Mouse (Mus musculus) gastrocnemius, postnatal 25 days (tissue): ENCODE data around the gene Prokr2. TPM values are rescaled to one million over a fixed set of nuclear protein-coding genes. Genes with fewer than 3 reads are reported as not detected.
"Not testable (repeated sequence)": the region's sequence is repeated elsewhere in the genome, so short reads cannot be mapped to it uniquely, and the experiment has no call there.

Source experiments
- DNase-seq: peaks from one replicate; pipeline ENCODE4 v3.0.0; 2022
- total RNA-seq, 2 experiments: library from RNA; stranded (reverse); gene quantifications; 1 replicate in 1 of 2; 2 replicates in 1 of 2; pipeline ENCODE4 v1.2.3; 2021

Gene Prokr2
- total RNA-seq, 2 experiments from 2014 or later, result not detected

GRCm38 (mm10) chr2:132340350-132340749 lies 44.9 kb downstream of the Prokr2 start:
- no peak for DNase-seq

DNA sequence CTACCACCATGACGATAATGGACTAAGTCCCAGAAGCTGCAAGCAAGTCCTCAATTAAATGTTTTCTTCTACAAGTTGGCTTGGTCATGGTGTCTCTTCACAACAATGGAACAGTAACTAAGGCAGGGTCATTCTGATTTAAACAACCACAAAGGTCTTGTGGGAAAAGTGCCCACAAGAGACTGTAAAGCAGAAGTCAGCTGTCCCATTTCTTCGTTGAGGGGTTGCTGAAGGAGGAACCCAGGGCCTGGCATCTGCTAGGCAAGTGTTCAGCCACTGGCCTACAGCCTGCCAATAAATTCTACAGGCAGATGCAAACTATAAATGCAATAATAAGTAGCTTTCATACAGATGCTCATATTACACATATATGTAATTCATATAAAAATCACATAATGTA lies 48.0 kb downstream of the Prokr2 start:
- no peak for DNase-seq

GRCm38 (mm10) chr2:132323541-132323940 lies 61.7 kb downstream of the Prokr2 start:
- no peak for DNase-seq

GRCm38 (mm10) chr2:132320516-132320915 lies 64.7 kb downstream of the Prokr2 start:
- no peak for DNase-seq

DNA sequence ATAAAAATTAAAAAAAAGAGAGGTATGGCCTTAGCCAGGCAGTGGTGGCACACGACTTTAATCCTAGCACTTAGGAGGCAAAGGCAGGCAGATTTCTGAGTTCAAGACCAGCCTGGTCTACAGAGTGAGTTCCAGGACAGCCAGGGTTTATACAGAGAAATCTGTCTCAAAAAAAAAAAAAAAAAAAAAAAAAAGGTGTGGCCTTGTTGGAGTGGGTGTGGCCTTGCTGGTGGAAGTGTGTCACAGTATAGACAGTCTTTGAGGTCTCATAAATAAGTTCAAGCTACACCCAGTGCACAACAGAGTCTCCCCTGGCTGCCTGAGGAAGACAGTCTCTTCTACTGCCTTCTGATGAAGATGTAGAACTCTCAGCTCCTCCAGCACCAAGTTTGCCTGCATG lies 68.1 kb downstream of the Prokr2 start:
- DNase-seq, result no peak

- DNase-seq, result peak; percentile 33
Measured at GRCm38 (mm10) chr2:132316041-132316808, 69.0 kb downstream of the Prokr2 start.

DNA sequence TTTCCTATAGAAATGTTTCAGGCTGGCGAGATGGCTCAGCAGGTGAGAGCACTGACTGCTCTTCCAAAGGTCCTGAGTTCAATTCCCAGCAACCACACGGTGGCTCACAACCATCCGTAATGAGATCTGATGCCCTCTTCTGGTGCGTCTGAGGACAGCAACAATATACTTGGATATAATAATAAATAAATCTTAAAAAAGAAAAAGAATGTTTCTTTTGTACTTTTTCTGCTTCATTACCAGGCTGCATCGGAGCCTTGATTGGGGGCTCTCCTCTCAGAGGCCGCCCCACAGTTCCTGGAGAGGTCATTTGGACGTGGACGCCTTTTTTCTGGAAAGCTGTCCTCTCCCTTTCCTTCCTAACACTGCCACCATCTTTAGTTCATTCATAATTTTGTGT lies 71.2 kb downstream of the Prokr2 start:
- not testable (repeated sequence) for DNase-seq

DNA sequence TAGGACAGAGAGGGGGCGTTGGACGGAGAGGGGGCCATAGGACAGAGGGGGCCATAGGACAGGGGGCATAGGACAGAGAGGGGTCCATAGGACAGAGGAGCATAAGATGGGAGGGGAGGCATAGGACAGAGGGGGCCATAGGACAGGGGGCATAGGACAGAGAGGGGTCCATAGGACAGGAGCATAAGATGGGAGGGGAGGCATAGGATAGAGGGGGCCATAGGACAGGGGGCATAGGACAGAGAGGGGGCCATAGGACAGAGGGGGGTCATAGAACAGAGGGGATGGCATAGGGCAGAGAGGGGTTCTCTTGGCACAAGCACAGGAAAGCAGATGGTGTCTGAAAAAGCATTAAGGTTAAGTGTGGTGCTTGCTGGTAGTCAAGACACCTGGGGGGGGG lies 71.7 kb downstream of the Prokr2 start:
- no peak for DNase-seq

DNA sequence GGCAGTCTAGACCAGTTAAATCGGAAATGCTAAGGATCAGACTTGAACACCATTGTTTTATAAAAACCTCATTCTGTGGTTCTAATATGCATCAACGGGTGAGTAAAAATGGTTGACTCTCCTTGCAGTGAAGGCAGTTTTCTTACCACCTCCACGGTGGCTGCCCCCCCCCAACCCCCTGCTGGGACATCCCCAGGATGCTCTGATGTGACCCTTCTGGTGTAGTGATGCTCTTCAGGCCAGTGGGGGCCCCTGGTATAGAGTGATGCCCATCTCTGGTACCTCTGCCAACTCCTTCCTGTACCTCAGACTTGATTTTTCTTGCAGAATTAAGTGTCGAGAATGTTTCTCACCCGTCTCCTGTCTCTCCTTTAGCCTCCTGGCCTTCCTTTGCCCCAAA lies 72.6 kb downstream of the Prokr2 start:
- DNase-seq, result no peak

GRCm38 (mm10) chr2:132309398-132309930 lies 75.8 kb downstream of the Prokr2 start:
- DNase-seq, result no peak

DNA sequence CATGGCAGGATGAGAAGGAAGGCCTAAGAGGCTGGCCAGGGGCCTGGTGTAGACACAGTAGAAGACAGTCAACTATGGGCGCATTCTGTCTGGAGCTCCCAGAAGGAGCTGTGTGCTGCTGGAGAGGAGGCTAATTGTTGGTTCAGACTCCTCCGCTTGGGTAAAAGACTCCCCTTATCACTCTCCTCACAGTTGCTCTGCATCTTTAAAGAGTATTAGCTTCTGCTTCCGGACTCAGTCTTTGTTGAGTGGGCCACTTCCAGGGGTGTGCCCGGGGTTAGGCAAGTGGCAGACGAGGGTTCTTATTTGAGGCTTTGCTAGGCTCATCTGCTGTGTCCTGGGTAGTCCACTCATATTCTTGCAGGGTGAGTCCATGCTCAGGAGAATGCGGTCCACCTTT lies 76.4 kb downstream of the Prokr2 start:
- no peak for DNase-seq

DNA sequence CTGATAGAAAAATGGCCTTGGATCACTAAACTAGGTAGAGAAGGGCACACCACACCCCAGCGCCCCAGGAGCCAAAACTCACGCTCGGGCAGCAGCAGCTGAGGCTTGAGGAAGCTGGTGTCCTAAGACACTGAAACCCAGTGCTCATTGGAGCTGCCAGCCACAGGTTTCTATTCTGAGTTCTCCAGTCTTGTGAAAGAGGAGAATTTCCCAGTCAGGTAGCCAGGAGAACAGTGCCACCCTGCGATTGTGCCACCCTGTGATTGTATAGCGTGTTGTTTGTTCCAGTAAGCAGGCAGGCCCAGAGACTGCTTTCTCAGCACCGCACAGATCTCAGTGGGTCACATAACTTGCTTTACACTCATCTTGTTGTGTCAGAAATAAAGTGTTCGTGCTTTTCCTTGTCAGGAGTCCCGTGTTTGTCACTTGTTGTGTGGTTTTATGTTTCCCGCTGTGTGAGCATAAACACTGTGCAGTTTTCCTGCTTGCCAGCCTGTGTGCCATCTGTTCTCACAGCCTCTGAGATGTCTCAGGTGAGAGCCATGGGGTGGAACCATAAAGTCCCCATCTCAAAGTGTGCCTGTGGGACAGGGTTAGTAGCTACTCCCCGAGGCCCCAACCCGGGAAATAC lies 77.9 kb downstream of the Prokr2 start:
- DNase-seq, result peak; percentile 37

DNA sequence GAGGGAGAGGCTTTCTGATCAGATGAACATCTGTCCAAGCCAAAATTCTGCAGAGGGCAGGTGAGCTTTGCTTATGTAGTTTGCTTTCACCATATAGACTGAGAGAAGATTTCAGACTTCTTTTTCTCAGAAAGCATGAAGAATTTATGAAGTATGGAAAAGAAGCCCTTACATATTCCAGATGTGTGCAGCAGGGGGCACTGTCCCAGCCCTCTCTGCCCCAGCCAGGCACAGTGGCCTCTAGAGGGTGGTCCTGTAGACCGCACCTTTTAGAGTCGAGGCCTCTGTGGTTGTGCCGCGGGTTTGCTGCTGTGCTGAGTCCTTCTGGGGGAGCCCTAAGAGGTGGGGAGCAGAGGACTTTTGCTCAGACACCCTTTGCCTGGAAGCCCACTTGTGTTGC lies 79.3 kb downstream of the Prokr2 start:
- no peak for DNase-seq

DNA sequence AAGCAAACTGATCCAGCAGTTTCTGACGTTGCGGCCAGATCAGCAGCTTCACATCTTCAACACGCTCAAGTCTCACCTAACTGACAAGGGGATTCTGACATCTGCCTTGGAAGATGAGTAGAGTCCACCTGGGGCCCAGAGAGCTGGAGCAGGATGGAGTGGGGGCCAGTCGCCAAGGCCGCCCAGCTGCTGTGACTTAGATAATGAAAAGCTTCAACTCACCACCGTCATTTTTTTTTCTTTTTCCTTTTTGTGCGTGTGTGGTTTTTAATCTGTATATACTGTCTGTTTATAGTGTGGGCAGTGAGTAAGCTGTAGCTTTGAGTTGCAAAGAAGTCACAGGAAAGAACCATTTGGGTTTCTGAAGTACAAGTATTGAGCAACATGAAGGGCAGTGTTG lies 80.1 kb downstream of the Prokr2 start:
- DNase-seq, result no peak

DNA sequence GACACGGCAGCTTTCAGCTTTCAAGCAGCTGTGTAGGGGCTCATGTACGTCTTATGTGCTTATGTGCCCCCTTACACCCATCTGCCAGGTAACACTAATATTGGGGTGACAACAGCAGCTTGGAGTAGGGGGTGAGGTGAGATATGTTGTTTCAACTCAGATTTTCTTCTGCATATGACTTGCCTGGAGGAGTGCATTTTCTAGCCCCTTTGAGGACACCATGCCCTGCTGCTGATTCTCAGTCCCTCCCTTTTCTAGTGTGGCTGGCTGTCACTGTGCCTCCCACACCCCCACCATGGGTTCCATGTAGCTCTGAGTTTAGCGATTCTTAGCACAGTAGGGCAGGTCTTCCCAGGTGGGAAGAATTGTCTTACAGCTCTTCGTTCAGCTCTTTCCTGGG lies 83.8 kb downstream of the Prokr2 start:
- no peak for DNase-seq

GRCm38 (mm10) chr2:132298250-132298649 lies 87.0 kb downstream of the Prokr2 start:
- no peak for DNase-seq

DNA sequence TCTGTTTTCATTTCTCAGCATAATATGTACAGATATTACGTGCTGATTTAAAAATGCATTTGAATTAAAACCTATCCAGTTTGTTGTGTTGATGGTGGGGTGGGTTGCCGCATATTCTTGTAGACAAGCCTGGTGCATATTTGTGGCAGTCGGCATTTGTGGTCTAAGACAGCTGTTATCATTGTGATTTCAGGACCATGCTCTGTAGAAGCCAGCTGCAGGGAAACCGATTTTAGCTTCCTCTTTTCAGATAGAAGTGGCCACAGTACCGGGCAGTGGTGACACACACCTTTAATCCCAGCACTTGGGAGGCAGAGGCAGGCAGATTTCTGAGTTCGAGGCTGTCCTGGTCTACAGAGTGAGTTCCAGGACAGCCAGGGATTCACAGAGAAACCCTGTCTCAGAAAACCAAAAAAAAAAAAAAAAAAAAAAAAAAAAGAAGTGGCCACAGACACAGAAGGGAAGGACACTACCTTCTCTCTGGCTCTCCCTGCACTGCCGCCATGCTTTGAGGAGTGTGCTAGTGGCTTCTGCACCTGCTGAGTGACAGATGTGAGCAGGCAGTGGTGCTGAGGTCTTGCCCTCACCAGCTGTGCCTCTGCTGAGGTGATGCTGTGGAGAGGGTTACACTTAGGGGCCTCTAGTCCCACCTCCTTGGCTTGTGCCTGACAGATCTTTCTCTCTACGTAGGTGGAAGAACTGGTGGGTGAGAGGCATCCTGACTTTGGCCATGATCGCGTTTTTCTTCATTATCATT lies 91.4 kb downstream of the Prokr2 start:
- DNase-seq, result no peak

- no peak for DNase-seq
Measured at GRCm38 (mm10) chr2:132292083-132292482, 93.2 kb downstream of the Prokr2 start.

- peak; percentile 50 for DNase-seq
Measured at GRCm38 (mm10) chr2:132291265-132291664, 94.0 kb downstream of the Prokr2 start.

DNA sequence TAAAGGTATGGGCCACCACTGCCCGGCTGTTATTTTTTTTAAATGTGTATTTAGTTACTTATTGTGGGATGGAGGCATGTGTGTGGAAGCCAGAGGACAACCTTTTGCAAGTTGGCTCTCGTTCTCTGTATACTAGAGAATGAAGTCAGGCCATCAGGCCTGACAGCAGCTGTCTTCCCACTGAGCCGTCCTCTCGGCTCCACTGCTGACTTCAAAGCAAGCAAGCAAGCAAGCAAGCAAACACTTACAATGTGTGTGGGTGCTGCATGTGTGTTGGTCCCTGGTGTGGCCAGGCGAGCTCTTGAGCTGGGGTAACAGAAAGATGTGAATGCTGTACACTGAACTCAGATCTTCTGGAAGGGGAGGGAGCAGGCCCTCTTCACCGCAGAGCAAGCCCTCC lies 94.4 kb downstream of the Prokr2 start:
- no peak for DNase-seq

DNA sequence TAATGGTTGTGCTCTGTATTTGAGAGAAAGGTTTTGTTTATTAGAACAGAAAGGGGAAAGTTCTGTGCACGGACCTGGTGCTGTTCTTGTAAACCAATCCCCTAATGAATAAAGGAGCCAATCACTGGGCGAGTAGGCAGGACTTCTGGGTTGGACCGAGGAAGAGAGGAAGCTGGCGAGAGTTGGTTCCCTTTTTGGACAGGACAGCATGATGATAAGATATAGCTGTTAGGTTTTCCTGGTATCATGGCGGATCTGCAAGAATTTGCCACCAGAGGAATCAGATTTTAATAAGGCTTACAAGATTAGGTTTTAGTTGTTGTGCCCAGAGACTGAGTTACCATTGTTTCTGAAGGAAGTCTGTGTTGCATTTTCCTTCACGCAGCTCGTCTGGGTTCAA lies 96.0 kb downstream of the Prokr2 start:
- not testable (repeated sequence) for DNase-seq
